Mouse (Mus musculus) adrenal gland, postnatal 10 days (tissue): ENCODE measurements at regions not wholly inside any gene's neighbourhood (a gene's known extent, or its start where the extent isn't known, plus 50 kb on each side); places are given as distances from the start of the nearest gene placed in this dataset.
A peak's percentile ranks its signal among the peaks of the same experiment; 100 is the strongest.

Experiments used
- DNase-seq: peaks from one replicate; pipeline ENCODE4 v3.0.0; 2021; ENCODE audit warnings: mixed read lengths

- DNase-seq = no peak
These were observed 135.0 kb upstream of the Six2 start for GRCm38 (mm10) chr17:85823036-85823435.

GRCm38 (mm10) chr17:85821861-85822260 lies 133.8 kb upstream of the Six2 start:
- DNase-seq = no peak

DNA sequence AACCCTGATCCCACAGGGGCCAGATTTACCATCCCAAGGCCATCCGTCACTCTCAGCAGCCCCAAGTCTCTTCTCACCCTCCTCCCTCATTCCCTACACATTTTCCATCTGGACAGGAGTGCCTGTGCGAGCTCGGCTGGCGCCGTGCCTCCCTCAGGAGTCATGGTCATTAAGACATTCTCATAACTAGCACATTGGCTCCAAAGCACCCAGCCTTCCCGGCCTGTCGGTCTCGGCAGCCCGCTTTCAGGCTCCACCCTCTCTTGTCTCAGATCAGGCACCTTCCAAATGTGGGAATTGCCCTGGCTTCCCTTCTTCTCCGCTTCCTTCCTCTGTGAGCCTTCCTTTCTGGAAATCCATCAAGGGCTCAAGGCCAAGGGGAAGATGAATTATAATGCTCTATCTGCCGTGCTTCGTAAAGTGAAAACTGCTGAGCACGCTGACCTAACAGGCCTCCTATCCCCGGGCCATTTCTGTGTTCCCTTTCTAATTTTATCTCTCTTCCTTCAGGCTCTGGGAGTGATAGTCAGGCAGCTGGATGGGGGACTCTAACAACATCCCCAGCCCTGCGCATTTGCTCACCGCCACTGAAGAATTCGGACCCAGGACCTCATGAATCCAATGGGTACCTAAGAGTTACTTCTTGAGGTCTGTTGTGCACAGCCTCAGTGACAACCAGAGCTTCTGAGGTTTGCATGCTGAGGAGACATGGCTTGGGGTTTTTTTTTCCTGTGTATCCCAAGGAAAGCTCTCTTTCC lies 130.2 kb upstream of the Six2 start:
- DNase-seq = peak; percentile 24

- no peak for DNase-seq
These were observed 128.4 kb upstream of the Six2 start for GRCm38 (mm10) chr17:85816521-85816920.

GRCm38 (mm10) chr17:85816056-85816455 lies 128.0 kb upstream of the Six2 start:
- no peak for DNase-seq

- DNase-seq = no peak
These were observed 120.5 kb upstream of the Six2 start for GRCm38 (mm10) chr17:85808580-85808979.

GRCm38 (mm10) chr17:85805726-85806359 lies 117.8 kb upstream of the Six2 start:
- no peak for DNase-seq

DNA sequence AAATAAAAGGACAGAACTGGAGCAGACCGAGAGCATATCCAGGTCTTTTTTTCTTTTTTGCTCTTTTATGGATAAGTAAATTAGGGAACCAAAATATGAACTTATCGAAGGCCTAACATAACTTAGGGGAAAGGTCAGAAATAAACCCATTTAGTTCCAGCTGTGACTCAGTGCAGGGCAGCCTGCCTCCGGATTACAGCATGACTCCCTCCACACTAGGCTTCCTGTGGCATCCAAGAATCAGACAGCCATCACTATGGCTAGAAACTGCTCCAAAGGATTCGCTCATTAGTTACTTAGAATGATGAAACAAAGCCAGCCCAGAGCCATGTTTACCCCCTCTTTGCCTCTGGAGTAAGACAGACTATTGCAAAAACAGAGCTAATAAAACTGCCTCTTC lies 116.6 kb upstream of the Six2 start:
- no peak for DNase-seq

DNA sequence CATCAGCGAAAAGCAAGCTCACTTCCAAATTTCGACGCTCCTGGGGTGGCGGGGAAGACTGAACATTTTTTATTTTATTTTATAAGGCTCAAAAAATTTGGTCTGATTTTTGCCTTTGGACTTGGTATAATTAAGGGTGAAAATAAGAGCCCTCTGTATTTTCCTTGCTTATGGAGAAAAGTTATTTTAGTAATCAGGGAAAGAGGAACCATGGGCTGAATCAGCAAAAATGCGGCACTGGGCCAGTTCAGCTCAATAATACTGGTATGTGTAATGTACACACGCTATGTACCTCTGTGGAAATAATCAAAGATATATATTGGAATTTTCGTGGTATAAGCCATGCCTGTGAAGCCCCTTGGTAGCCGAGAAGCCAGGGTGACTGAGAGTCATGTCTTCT lies 113.7 kb upstream of the Six2 start:
- no peak for DNase-seq

- no peak for DNase-seq
These were observed 113.1 kb upstream of the Six2 start for GRCm38 (mm10) chr17:85801079-85801605.

DNA sequence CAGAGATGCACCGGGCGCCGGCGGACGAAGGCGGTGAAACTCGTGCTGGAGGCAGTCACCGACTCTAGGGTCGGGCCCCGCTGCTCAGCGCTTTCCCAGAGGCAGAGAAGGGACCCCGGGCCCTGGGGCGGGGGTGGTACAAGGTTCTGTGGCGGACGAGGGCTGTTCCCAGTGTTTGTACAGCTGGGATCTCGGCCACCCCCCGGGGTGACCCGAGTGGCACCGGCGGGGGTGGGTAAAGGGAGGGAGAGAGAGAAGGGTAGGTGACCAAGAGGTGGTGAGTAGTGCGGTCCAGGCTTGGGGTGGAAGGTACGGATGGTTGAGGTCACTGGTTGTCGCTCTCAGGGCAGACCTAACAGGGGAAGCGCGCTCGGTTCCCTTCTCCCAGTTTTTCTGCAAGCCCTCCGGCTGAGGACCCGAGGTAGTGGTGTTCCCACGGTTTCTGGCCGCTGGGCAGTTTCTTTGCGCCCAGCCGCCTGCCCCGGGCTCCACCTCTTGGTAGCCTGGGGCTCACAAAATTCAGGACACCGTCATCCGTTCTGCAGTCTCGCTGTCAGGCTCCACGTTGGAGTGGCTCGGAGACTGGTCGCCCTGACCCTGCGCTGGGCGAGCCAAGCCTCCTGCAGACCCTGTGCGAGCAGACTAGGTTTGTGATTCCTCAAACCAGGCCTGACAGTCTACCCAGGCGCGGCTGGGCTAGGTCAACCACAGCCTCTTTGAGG lies 112.4 kb upstream of the Six2 start:
- no peak for DNase-seq

DNA sequence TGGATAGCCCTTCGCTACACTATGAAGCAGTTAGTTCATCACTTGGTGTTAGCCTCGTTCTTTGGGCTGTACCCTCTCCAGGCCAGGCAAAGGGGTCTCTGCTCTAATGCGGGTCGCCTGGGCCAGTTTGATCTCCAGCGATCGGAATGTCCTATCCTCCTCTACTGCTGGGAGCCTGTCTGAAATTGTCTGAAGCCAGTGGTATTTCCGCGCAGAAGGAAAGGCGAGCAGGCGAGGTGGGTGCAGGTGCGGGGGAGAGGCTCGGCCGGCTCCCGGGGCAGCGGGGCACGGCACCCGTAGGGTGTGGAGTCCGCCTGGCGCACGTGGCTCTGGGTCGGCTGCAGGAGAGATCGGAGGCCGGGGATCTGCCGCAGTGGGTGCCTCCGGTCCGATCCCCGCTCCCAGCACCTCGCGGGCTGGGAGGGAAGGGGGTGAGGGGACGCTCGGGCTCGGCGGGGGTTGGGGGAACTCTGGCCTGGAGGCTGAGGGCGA lies 111.8 kb upstream of the Six2 start:
- peak; percentile 37 for DNase-seq

- no peak for DNase-seq
These were observed 111.2 kb upstream of the Six2 start for GRCm38 (mm10) chr17:85799081-85799864.

DNA sequence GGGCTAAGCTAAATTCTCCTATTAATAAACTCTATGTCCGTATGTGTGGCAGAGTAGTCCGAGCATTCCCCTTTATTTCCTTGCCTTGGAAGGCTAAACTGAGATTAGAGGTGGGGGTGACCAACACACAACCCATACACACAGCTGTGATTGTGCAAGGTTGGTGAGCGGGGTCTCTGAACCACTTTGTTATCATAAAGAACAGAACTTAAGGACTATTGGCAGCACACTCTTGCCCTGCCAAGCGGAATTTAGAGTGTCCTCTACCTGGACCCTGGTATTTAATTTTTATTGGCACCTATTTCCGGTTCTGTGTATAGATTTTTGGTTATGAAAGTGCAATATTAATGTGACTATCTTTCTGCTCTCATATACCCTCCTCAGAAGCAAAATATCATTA lies 109.7 kb upstream of the Six2 start:
- no peak for DNase-seq

- DNase-seq = no peak
These were observed 107.7 kb upstream of the Six2 start for GRCm38 (mm10) chr17:85795820-85796219.

GRCm38 (mm10) chr17:85785625-85786294 lies 97.7 kb upstream of the Six2 start:
- DNase-seq = no peak

DNA sequence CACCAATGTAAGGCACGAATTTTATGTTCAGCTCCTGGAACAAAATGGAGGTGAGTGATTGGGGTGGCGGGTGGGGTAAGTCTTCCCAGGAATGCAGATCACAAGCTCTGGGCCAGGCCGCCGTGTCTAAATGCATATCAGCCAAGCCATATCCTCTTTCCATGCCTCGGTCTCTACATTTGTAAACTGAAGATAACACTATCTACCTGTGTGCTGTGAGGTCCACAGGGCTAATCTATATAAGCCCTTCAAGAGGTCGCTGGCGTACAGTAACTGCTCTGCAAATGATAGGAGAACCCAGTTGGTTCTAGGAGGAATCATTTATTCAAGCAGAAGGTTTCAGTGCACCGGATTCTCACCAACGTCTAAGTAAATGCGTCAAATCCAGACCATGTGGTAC lies 92.4 kb upstream of the Six2 start:
- DNase-seq = no peak

DNA sequence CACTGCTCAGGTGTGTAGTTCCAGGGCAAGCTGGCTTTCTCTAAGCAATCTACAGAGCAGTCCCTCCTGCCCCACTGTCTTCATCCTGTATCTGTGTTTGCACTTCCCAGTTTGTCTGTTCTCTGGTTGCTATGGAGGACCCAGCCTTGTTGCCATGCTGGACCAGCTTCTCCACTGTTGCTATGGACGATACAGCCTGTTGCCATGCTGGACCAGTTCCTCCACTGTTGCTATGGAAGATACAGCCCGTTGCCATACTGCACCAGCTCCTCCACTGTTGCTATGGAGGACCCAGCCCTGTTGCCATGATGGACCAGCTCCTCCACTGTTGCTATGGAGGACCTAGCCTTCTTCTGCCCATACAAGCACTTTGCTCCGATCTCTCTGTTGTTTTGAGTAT lies 88.8 kb upstream of the Six2 start:
- no peak for DNase-seq

- no peak for DNase-seq
These were observed 80.3 kb upstream of the Six2 start for GRCm38 (mm10) chr17:85768341-85768740.

GRCm38 (mm10) chr17:85767201-85767862 lies 79.3 kb upstream of the Six2 start:
- DNase-seq = no peak

- no peak for DNase-seq
These were observed 78.5 kb upstream of the Six2 start for GRCm38 (mm10) chr17:85766556-85766955.
